Mouse (Mus musculus): ENCODE data around the gene Olfr1184.
"Not testable (repeated sequence)": the region's sequence is repeated elsewhere in the genome, so short reads cannot be mapped to it uniquely, and the experiment has no call there.

Gene Olfr1184

GRCm38 (mm10) chr2:88483298-88483697, at the start of gene Olfr1184:
TSS of gene Olfr1184 (plus strand) at chr2:88483598.
- no peak for DNase-seq (ENCODE audit: low spot score)

- DNase-seq (ENCODE audit: low spot score): no peak
Observed at GRCm38 (mm10) chr2:88449031-88449430, 34.4 kb upstream of the Olfr1184 start, which contains the start of gene Gm13757. TSS of gene Gm13757 (minus strand) at chr2:88449131.

- not testable (repeated sequence) for DNase-seq (ENCODE audit: low spot score)
Observed at GRCm38 (mm10) chr2:88454567-88454966, 28.8 kb upstream of the Olfr1184 start, which contains the start of gene Olfr1183. TSS of gene Olfr1183 (plus strand) at chr2:88454867.

- no peak for DNase-seq (ENCODE audit: low spot score)
Observed at GRCm38 (mm10) chr2:88493020-88493419, 9.6 kb downstream of the Olfr1184 start, which contains the start of gene Olfr1185-ps1. TSS of gene Olfr1185-ps1 (plus strand) at chr2:88493320.

- DNase-seq (ENCODE audit: low spot score): no peak
Observed at GRCm38 (mm10) chr2:88518251-88518650, 34.9 kb downstream of the Olfr1184 start, which contains the start of gene Olfr1186. TSS of gene Olfr1186 (plus strand) at chr2:88518551.

- DNase-seq (ENCODE audit: low spot score): no peak
Observed at GRCm38 (mm10) chr2:88525720-88526119, 42.3 kb downstream of the Olfr1184 start.

All from spleen, adult 12 weeks (tissue).